Mouse (Mus musculus) heart, adult 9 months (tissue): ENCODE results near the gene Scoc.

ENCODE experiments used
- DNase-seq, 2 experiments: peaks; one replicate each; pipeline ENCODE4 v3.0.0; 2022; ENCODE audit warnings: low spot score in 2 of 2

Scoc gene

GRCm38 (mm10) chr8:83405548-83405947 is 52.6 kb downstream of the Scoc start:
- no peak for DNase-seq

GRCm38 (mm10) chr8:83397726-83398125 is 60.5 kb downstream of the Scoc start:
- no peak for DNase-seq

- no peak for DNase-seq
Measured at GRCm38 (mm10) chr8:83396680-83397079, 61.5 kb downstream of the Scoc start.

- no peak for DNase-seq
Measured at GRCm38 (mm10) chr8:83394325-83394724, 63.9 kb downstream of the Scoc start.

- DNase-seq, result no peak
Measured at GRCm38 (mm10) chr8:83392521-83392920, 65.7 kb downstream of the Scoc start.

- DNase-seq, result no peak
Measured at GRCm38 (mm10) chr8:83390006-83390701, 68.0 kb downstream of the Scoc start.

- no peak for DNase-seq
Measured at GRCm38 (mm10) chr8:83389316-83390005, 68.7 kb downstream of the Scoc start, which contains the start of gene Clgn. Clgn (plus strand) TSS chr8:83389867.

- no peak for DNase-seq
Measured at GRCm38 (mm10) chr8:83382850-83383249, 75.3 kb downstream of the Scoc start.

GRCm38 (mm10) chr8:83381016-83381415 is 77.2 kb downstream of the Scoc start:
- DNase-seq, result no peak

- DNase-seq, result no peak
Measured at GRCm38 (mm10) chr8:83380141-83380540, 78.0 kb downstream of the Scoc start.
